Mouse (Mus musculus) kidney, postnatal 4 days (tissue): ENCODE measurements at regions not wholly inside any gene's neighbourhood (a gene's known extent, or its start where the extent isn't known, plus 50 kb on each side); places are given as distances from the start of the nearest gene placed in this dataset.

Experiments
- DNase-seq, 2 experiments: peaks; one replicate each; pipeline ENCODE4 v3.0.0; 2021; ENCODE audit warnings: mixed read lengths in 2 of 2

- peak in 1 of 2 experiments; percentile 6 for DNase-seq
Measured at GRCm38 (mm10) chr11:19475068-19475786, 448.9 kb upstream of the Spred2 start.

GRCm38 (mm10) chr11:19493089-19493756 lies 431.0 kb upstream of the Spred2 start:
- no peak for DNase-seq

GRCm38 (mm10) chr11:19521721-19522120 lies 402.5 kb upstream of the Spred2 start:
- DNase-seq: no peak

GRCm38 (mm10) chr11:19523853-19524487 lies 400.2 kb upstream of the Spred2 start:
- no peak for DNase-seq

- no peak for DNase-seq
Measured at GRCm38 (mm10) chr11:19529126-19529525, 395.0 kb upstream of the Spred2 start.

- no peak for DNase-seq
Measured at GRCm38 (mm10) chr11:19530652-19531051, 393.5 kb upstream of the Spred2 start.

GRCm38 (mm10) chr11:19531255-19532003 lies 392.7 kb upstream of the Spred2 start:
- DNase-seq: peak; percentile 21 to 38

- no peak for DNase-seq
Measured at GRCm38 (mm10) chr11:19532867-19533266, 391.3 kb upstream of the Spred2 start.

GRCm38 (mm10) chr11:19533701-19534100 lies 390.5 kb upstream of the Spred2 start:
- peak; percentile 7 to 12 for DNase-seq

- no peak for DNase-seq
Measured at GRCm38 (mm10) chr11:19535215-19535614, 389.0 kb upstream of the Spred2 start.

- no peak for DNase-seq
Measured at GRCm38 (mm10) chr11:19546226-19546625, 377.9 kb upstream of the Spred2 start.

- no peak for DNase-seq
Measured at GRCm38 (mm10) chr11:19554316-19554946, 369.7 kb upstream of the Spred2 start.

GRCm38 (mm10) chr11:19554947-19555770 lies 369.0 kb upstream of the Spred2 start:
- no peak for DNase-seq

GRCm38 (mm10) chr11:19560452-19560851 lies 363.7 kb upstream of the Spred2 start:
- DNase-seq: no peak

GRCm38 (mm10) chr11:19562668-19563067 lies 361.5 kb upstream of the Spred2 start:
- no peak for DNase-seq

- DNase-seq: no peak
Measured at GRCm38 (mm10) chr11:19585228-19585627, 338.9 kb upstream of the Spred2 start.

- no peak for DNase-seq
Measured at GRCm38 (mm10) chr11:19592506-19593355, 331.4 kb upstream of the Spred2 start.

GRCm38 (mm10) chr11:19595107-19595506 lies 329.1 kb upstream of the Spred2 start:
- peak in 1 of 2 experiments; percentile 11 for DNase-seq

- no peak for DNase-seq
Measured at GRCm38 (mm10) chr11:19596336-19596735, 327.8 kb upstream of the Spred2 start.

- DNase-seq: no peak
Measured at GRCm38 (mm10) chr11:19599433-19599832, 324.7 kb upstream of the Spred2 start.
